Mouse (Mus musculus) heart, postnatal 0 days (tissue): ENCODE data around the gene Serpinb1b. TPM values are rescaled to one million over a fixed set of nuclear protein-coding genes. Genes with fewer than 3 reads are reported as not detected.

Experiments used
- ATAC-seq: fragments of 200-750 bp; cut with Nextera tagmentation; 2 replicates; pipeline ENCODE4 v1.8.0; 2017; ENCODE audit warnings: low read depth, moderate number of reproducible peaks, moderate library complexity; ENCODE audit not compliant: insufficient read depth
- DNase-seq: peaks from one replicate; pipeline ENCODE4 v3.0.0-alpha.2; 2016; ENCODE audit warnings: low spot score
- H3K27ac ChIP-seq: fragments of 300-500 bp; sonication (generic); 2 replicates; pipeline ENCODE4 v1.5.1; 2014; ENCODE audit warnings: low read depth, mild to moderate bottlenecking
- H3K27me3 ChIP-seq: fragments of 300-500 bp; sonication (generic); 2 replicates; pipeline ENCODE4 v1.6.1; 2014; ENCODE audit warnings: low read length, mixed read lengths; ENCODE audit not compliant: control insufficient read depth, insufficient read depth
- H3K36me3 ChIP-seq: fragments of 300-500 bp; sonication (generic); replicated peaks from 2 replicates; pipeline ENCODE4 v1.6.1; 2014; ENCODE audit warnings: low read length, mixed read lengths; ENCODE audit not compliant: control insufficient read depth, insufficient read depth
- H3K4me1 ChIP-seq: fragments of 300-500 bp; sonication (generic); 2 replicates; pipeline ENCODE4 v1.6.1; 2014; ENCODE audit warnings: antibody characterized with exemption; ENCODE audit not compliant: control insufficient read depth, insufficient read depth
- H3K4me2 ChIP-seq: fragments of 300-500 bp; sonication (generic); 2 replicates; pipeline ENCODE4 v1.6.1; 2014; ENCODE audit warnings: low read depth, mild to moderate bottlenecking, low read length, moderate library complexity
- H3K4me3 ChIP-seq: fragments of 300-500 bp; sonication (generic); 2 replicates; pipeline ENCODE4 v1.5.1; 2014; ENCODE audit warnings: low read depth, low read length
- H3K9ac ChIP-seq: fragments of 300-500 bp; sonication (generic); replicated peaks from 2 replicates; pipeline ENCODE4 v1.6.1; 2014; ENCODE audit warnings: low read depth, low read length, mixed read lengths
- H3K9me3 ChIP-seq: fragments of 300-500 bp; sonication (generic); replicated peaks from 2 replicates; pipeline ENCODE4 v1.6.1; 2016; ENCODE audit warnings: low read length; ENCODE audit not compliant: control insufficient read depth
- CTCF ChIP-seq: IDR thresholded peaks from 2 replicates; pipeline ENCODE4 v1.5.1; 2016; ENCODE audit warnings: antibody characterized with exemption, control low read depth, low read depth
- EP300 ChIP-seq: IDR thresholded peaks from 2 replicates; pipeline ENCODE4 v1.6.1; 2016; ENCODE audit warnings: antibody characterized with exemption, low read depth
- WGBS: fragments of 180-500 bp; shearing (Covaris S2); extraction: QIAGEN DNeasy Blood & Tissue Kit; methylation state at CpG from one replicate; pipeline ENCODE4 v1.1.7; 2014; 5-methylcytosine and 5-hydroxymethylcytosine counted together
- polyA plus RNA-seq: library from polyadenylated mRNA; unstranded; fragments of >200 nt; fragmentation: Nextera tagmentation; extraction: Ambion mirVana; gene quantifications from 2 replicates; pipeline ENCODE4 v1.2.1, GENCODE M21; 2015
- total RNA-seq: library from RNA; depleted of rRNA; stranded (reverse); fragments of >200 nt; gene quantifications from 2 replicates; pipeline ENCODE4 v1.2.3, GENCODE M21; 2014; ENCODE audit warnings: low replicate concordance

The Serpinb1b gene
- total and polyA plus RNA-seq, 2 experiments from 2014 or later: not detected

GRCm38 (mm10) chr13:33083834-33084233, 5.5 kb downstream of the Serpinb1b start:
- Histone ChIP-seq H3K9ac (no peak overlapping the region), H3K4me3 (no peak overlapping the region), H3K27ac (no peak overlapping the region), H3K9me3 (no peaks in the 10 kb centered on the region), H3K4me2 (no peak overlapping the region), H3K36me3 (no peaks in the 10 kb centered on the region), H3K4me1 (no peaks in the 10 kb centered on the region; the same call in 1 of the 2 replicates), H3K27me3 (no peaks in the 10 kb centered on the region)
- no peak for TF ChIP-seq CTCF
- TF ChIP-seq EP300: no peak
- 54% methylated on average over 2 of the region's 2 CpGs for WGBS
- DNase-seq (no peak), ATAC-seq (no peak)

GRCm38 (mm10) chr13:33084975-33085694, 6.8 kb downstream of the Serpinb1b start:
- TF ChIP-seq CTCF: no peak
- no peak for TF ChIP-seq EP300
- H3K36me3 ChIP-seq: no peaks in the 10 kb centered on the region
- no peak for ATAC-seq
- H3K4me2 ChIP-seq: no peak overlapping the region
- no peaks in the 10 kb centered on the region for H3K27me3 ChIP-seq
- H3K4me3 ChIP-seq: no peak overlapping the region
- H3K9me3 ChIP-seq: no peaks in the 10 kb centered on the region
- no peaks in the 10 kb centered on the region; the same call in 1 of the 2 replicates for H3K4me1 ChIP-seq
- 56% methylated on average over 5 of the region's 5 CpGs for WGBS
- H3K27ac ChIP-seq: no peak overlapping the region
- H3K9ac ChIP-seq: no peak overlapping the region
- DNase-seq: no peak

- H3K27ac ChIP-seq: no peak overlapping the region
- no peak overlapping the region for H3K9ac ChIP-seq
- ATAC-seq (no peak), DNase-seq (peak; percentile 24)
- TF ChIP-seq CTCF (no peak), EP300 (no peak)
- H3K9me3 ChIP-seq: no peaks in the 10 kb centered on the region
- H3K4me2 ChIP-seq: no peak overlapping the region
- no peaks in the 10 kb centered on the region; the same call in 1 of the 2 replicates for H3K4me1 ChIP-seq
- no peak overlapping the region for H3K4me3 ChIP-seq
- H3K27me3 ChIP-seq: no peaks in the 10 kb centered on the region
- no peaks in the 10 kb centered on the region for H3K36me3 ChIP-seq
Measured at GRCm38 (mm10) chr13:33085695-33086432, 7.5 kb downstream of the Serpinb1b start.

GRCm38 (mm10) chr13:33089566-33089965, 11.2 kb downstream of the Serpinb1b start:
- ATAC-seq: no peak
- WGBS: 22% methylated on average over 3 of the region's 3 CpGs
- DNase-seq: no peak
- no peak for TF ChIP-seq EP300
- no peak for TF ChIP-seq CTCF
- H3K4me3 ChIP-seq: no peak overlapping the region
- no peaks in the 10 kb centered on the region for H3K36me3 ChIP-seq
- no peak overlapping the region for H3K27ac ChIP-seq
- H3K9ac ChIP-seq: no peak overlapping the region
- H3K9me3 ChIP-seq: no peaks in the 10 kb centered on the region
- no peaks in the 10 kb centered on the region; the same call in 1 of the 2 replicates for H3K4me1 ChIP-seq
- H3K27me3 ChIP-seq: no peaks in the 10 kb centered on the region
- H3K4me2 ChIP-seq: no peak overlapping the region

- Histone ChIP-seq H3K36me3 (no peaks in the 10 kb centered on the region), H3K4me3 (no peak overlapping the region), H3K9me3 (no peaks in the 10 kb centered on the region), H3K27me3 (no peaks in the 10 kb centered on the region), H3K9ac (no peak overlapping the region), H3K27ac (no peak overlapping the region), H3K4me2 (no peak overlapping the region), H3K4me1 (no peaks in the 10 kb centered on the region)
- TF ChIP-seq CTCF: no peak
- 42% methylated on average over 1 of the region's 1 CpGs for WGBS
- DNase-seq (no peak), ATAC-seq (no peak)
Measured at GRCm38 (mm10) chr13:33090546-33090945, 12.2 kb downstream of the Serpinb1b start.
